Mouse (Mus musculus) brain, embryonic 14.5 days (tissue): ENCODE measurements around the gene Asphd1. TPM values are rescaled to one million over a fixed set of nuclear protein-coding genes. Genes with fewer than 3 reads are reported as not detected.

Experiments used
- DNase-seq: peaks from one replicate; pipeline ENCODE4 v3.0.0-alpha.2; 2011; ENCODE audit warnings: low read depth
- CTCF ChIP-seq: fragments of 200-500 bp; IDR thresholded peaks from 2 replicates; pipeline ENCODE4 v1.5.1; 2012; ENCODE audit warnings: inconsistent platforms, mild to moderate bottlenecking, moderate library complexity, borderline replicate concordance; ENCODE audit not compliant: insufficient read depth, insufficient read length; ENCODE audit errors: extremely low read depth
- POLR2A ChIP-seq: fragments of 200-500 bp; IDR thresholded peaks from 2 replicates; pipeline ENCODE4 v1.6.1; 2012; ENCODE audit warnings: mild to moderate bottlenecking, inconsistent platforms, borderline replicate concordance; ENCODE audit not compliant: poor library complexity, insufficient read depth, insufficient read length, severe bottlenecking; ENCODE audit errors: extremely low read depth
- polyA plus RNA-seq: library from polyadenylated mRNA; depleted of rRNA; stranded (reverse); fragments of >200 nt; gene quantifications from 2 replicates; pipeline ENCODE4 v1.2.3, GENCODE M21; 2012

Gene Asphd1
- polyA plus RNA-seq, 1 experiment = 21.2 TPM

GRCm38 (mm10) chr7:126963548-126964286, 14.3 kb upstream of the Asphd1 start:
- TF ChIP-seq CTCF = peak; percentile 58
- TF ChIP-seq POLR2A = no peak
- peak; percentile 47 for DNase-seq

GRCm38 (mm10) chr7:126961965-126962364, 12.6 kb upstream of the Asphd1 start:
- TF ChIP-seq POLR2A = no peak
- no peak for TF ChIP-seq CTCF
- DNase-seq = no peak

DNA sequence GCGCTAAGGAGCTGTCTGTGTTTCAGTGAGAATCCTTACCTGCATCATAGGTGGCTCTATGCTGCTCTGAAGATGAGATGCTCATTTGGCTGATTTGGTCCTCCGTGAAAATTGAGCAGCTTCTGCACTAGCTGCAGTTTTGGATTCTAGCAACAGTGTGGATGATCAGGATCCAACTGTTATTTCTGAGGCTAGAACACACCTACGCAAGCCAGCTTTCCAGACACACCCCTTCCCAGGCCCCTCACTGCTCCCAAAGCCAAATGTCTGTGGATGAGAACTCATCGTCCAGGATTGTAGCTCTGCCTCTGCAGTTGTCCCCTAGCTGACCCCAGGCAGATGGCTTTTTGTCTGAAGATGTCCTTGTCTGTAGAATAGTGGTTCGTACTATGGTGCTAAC, 11.7 kb upstream of the Asphd1 start:
- no peak for DNase-seq
- no peak for TF ChIP-seq CTCF
- no peak for TF ChIP-seq POLR2A

DNA sequence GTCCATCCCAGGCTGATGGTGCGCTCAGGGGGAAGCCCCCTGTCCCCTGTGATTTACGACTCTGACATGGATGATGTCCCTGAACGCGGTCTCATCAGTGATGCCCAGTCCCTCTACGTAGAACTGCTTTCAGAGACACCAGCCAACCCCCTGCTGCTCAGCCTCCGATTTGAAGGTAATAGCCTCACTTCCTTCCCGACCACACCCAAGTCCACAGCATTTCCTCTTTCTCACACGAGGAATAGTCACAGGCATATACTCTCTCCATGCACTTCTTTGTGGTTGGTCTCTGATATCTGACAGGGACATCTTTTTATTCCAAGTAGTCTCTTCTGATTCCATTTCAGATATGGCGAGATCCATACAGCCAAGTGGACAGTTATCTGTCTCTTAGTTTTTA, 10.4 kb upstream of the Asphd1 start:
- no peak for TF ChIP-seq POLR2A
- no peak for TF ChIP-seq CTCF
- no peak for DNase-seq

- no peak for TF ChIP-seq CTCF
- TF ChIP-seq POLR2A = no peak
- DNase-seq = no peak
Measured at GRCm38 (mm10) chr7:126955125-126955524, 5.7 kb upstream of the Asphd1 start.

- no peak for DNase-seq
- no peak for TF ChIP-seq CTCF
- no peak for TF ChIP-seq POLR2A
Measured at GRCm38 (mm10) chr7:126952646-126953045, 3.3 kb upstream of the Asphd1 start.

DNA sequence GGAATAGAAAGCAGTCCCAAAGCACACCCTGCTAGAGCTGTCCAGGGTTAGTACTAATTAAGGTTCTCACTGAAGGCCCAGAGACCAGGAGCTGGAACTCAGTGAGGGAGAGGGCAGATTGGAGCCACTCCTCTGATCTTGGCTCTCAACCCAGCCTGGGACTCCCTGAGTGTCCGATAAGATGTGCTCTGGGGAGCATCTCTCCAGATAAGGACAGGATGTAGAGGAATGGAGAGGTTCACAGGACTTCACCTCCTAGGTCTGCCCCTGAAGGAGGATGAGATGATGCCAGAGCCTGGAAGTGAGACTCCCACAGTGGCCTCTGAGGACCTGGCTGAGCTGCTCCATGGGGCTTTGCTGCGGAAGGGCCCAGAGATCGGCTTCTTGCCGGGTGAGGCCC, 2.4 kb upstream of the Asphd1 start:
- TF ChIP-seq CTCF = no peak
- TF ChIP-seq POLR2A = no peak
- no peak for DNase-seq

DNA sequence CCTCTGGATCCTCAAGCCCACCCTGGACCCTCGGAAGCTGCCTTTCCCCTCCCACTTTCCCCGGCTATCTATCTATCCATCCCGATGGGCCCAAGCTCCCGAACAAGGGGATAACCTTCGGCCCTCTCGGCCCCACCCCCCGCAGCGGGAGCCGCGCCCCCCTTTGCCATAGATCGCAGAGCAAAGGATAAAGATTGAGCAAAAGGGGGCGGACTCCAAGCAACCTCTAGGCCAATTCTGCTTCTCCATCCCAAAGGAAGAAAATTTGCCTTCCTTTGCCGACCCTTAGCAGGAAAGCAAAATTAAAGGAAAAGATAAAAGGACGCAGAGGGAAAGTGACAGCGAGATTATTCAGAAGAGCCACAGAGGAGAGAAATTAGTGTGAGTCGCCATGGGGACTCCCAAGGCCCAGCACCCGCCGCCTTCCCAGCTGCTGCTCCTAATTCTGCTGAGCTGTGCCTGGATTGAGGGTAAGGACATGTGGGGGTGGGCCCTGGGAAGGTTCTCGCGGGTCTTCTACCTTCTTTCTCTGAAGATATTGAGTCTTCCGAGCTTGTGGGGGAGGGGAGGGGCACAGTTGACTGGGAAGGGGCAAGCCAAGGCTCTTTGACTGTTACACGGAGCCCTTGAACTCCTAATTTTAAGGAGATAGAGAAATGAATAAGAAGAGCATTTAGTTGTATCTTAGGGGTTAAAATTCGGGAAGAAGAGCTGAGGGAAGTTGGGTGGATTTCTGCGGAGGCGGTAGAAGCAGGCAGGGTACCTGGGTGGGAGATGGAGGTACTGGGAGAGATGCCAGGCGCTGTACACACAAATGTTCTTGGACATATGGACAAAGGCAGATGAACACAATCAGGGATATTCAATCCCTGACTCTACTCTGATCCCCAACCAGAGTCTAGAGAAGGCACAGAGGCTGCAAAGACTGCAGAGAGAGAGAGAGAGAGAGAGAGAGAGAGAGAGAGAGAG, 1.5 kb upstream of the Asphd1 start:
- DNase-seq = peak; percentile 41
- TF ChIP-seq POLR2A (no peak), CTCF (no peak)

DNA sequence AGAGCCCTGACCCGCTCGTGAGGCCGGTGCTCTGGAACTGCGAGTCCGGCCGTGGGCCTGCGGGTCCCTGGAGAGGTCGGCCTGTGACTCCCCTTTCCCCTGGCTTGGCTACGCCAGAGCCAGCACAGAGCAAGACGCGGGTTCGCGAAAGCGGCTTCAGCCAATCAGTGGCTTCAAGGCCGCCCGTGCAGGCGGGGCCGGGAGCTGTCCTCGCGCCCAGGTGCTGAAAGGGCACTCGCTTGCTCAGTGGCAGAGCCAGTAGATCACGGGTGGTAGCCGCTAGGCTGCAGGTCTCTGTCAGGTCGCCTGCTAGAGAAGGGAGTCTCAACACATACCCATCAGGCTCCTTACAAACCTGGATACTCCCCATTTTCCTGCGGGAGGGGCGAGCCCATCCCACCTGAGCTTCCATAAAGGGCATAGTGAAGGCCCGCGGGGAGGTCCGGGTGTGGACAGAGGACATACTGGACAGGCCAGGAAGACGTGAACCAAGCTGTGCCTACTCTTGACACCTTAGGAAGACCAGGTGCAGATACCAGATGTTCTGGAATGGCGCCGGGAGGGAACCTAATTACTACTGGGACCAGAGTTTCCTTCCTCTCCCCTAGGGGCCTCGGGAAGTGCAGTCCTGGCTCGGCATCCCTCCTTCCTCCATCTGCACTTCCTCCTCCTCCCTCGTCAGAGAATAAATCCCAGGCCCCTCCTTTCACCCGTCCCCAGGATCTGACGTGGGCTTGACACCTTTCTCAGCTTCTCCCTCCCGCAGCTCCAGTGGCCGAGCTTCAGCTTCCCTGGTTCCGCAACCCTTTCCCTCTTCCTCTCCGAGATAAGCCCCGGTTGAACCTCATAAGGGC, 638 bp upstream of the Asphd1 start, which contains the start of gene Sez6l2:
TSS of gene Sez6l2 (plus strand) at position 771 of the 854 bp plus-strand sequence.
- TF ChIP-seq CTCF (no peak), POLR2A (peak; percentile 59; the same call in 1 of the 2 replicates)
- DNase-seq = peak; percentile 91

- TF ChIP-seq POLR2A (no peak), CTCF (no peak)
- no peak for DNase-seq
Measured at GRCm38 (mm10) chr7:126948626-126949025, 756 bp downstream of the Asphd1 start.

DNA sequence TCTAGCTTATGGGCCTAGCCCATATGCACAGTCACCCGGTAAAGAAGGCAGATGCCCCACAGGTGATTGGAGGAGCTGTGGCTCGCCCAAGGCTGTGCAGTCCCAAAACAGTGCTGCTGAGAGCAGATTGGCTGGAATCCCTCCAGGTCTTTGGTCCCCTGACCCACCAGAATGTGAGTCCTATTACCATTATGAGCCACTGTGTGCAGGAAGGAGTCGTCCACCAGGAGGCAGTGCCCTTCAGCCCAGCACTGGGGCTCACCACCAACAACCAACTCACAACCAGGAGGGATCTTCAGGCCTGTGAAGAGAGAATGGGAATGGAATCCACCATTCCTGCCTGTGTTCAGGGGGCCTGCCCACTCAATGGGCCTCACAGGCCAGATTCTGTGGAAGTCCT, 2.9 kb downstream of the Asphd1 start:
- DNase-seq = peak; percentile 55
- TF ChIP-seq POLR2A = no peak
- TF ChIP-seq CTCF = peak; percentile 60

- TF ChIP-seq CTCF (no peak), POLR2A (no peak)
- peak; percentile 40 for DNase-seq
Measured at GRCm38 (mm10) chr7:126941801-126942200, 7.6 kb downstream of the Asphd1 start.
